8 mouse cellular contexts compared by ENCODE assay signal in genomic region chr9:36796781-36797555, GRCm38 (mm10). TPM values are rescaled to one million over a fixed set of nuclear protein-coding genes. Genes with fewer than 3 reads are reported as not detected.
DNase-seq lines count a peak whose midpoint lies in the region; ATAC-seq lines count a peak whose summit lies in the region.

TSS of gene Ei24 (minus strand) at chr9:36797393.

- H3K36me3 ChIP-seq in forebrain, embryonic 11.5 days (ENCODE audit: control insufficient read depth, insufficient read depth, low read length): no peaks in the 10 kb centered on the region
- peaks cover 4% of the 10 kb centered on the region; the same call in 1 of the 2 replicates for H3K36me3 ChIP-seq in heart, embryonic 15.5 days
- H3K36me3 ChIP-seq in liver, embryonic 13.5 days: no peaks in the 10 kb centered on the region; the same call in 1 of the 2 replicates
- H3K36me3 ChIP-seq in stomach, embryonic 14.5 days (ENCODE audit: control insufficient read depth, insufficient read depth, low read length): peaks cover 7% of the 10 kb centered on the region; the same call in 1 of the 2 replicates

- 0 out of 2 replicates have a peak, but pooled peaks cover 6% of the 10 kb centered on the region for H3K4me1 ChIP-seq in forebrain, embryonic 11.5 days (replicated peaks; ENCODE audit: control insufficient read depth, insufficient read depth, low read length)
- H3K4me1 ChIP-seq in heart, embryonic 15.5 days (replicated peaks): peaks cover 16% of the 10 kb centered on the region
- H3K4me1 ChIP-seq in liver, embryonic 13.5 days (replicated peaks): peaks cover 34% of the 10 kb centered on the region
- H3K4me1 ChIP-seq in stomach, embryonic 14.5 days (ENCODE audit: control insufficient read depth, insufficient read depth, low read length): peaks cover 12% of the 10 kb centered on the region

- ATAC-seq in forebrain, embryonic 11.5 days (replicated peaks; ENCODE audit: low FRiP score): peak; percentile 99
- peak; percentile 98 for ATAC-seq in heart, embryonic 15.5 days (replicated peaks; ENCODE audit: insufficient number of reproducible peaks, insufficient read depth, low FRiP score, low read depth)
- ATAC-seq in liver, embryonic 13.5 days (ENCODE audit: low read depth): peak; percentile 99
- ATAC-seq in stomach, embryonic 14.5 days (ENCODE audit: insufficient number of reproducible peaks, insufficient read depth, low FRiP score, low read depth): peak; percentile 99

- H3K27ac ChIP-seq in forebrain, embryonic 11.5 days (ENCODE audit: low read depth, low read length): no peak within 1 kb of the TSS
- H3K27ac ChIP-seq in heart, embryonic 15.5 days: peak within 1 kb of the TSS; percentile 70
- H3K27ac ChIP-seq in liver, embryonic 13.5 days: peak within 1 kb of the TSS; percentile 75
- H3K27ac ChIP-seq in stomach, embryonic 14.5 days (ENCODE audit: low read length): peak within 1 kb of the TSS; percentile 61

- peak within 1 kb of the TSS; percentile 95 for H3K9ac ChIP-seq in forebrain, embryonic 11.5 days (ENCODE audit: low read length)
- H3K9ac ChIP-seq in heart, embryonic 15.5 days: peak within 1 kb of the TSS; percentile 97
- peak within 1 kb of the TSS; percentile 95 for H3K9ac ChIP-seq in liver, embryonic 13.5 days
- peak within 1 kb of the TSS; percentile 97 for H3K9ac ChIP-seq in stomach, embryonic 14.5 days (replicated peaks; ENCODE audit: low read depth, low read length)

- H3K9me3 ChIP-seq in forebrain, embryonic 11.5 days (ENCODE audit: control insufficient read depth, low read length): no peaks in the 10 kb centered on the region
- no peaks in the 10 kb centered on the region for H3K9me3 ChIP-seq in heart, embryonic 15.5 days (replicated peaks)
- H3K9me3 ChIP-seq in liver, embryonic 13.5 days (replicated peaks): no peaks in the 10 kb centered on the region
- H3K9me3 ChIP-seq in stomach, embryonic 14.5 days (ENCODE audit: control insufficient read depth, low read depth, low read length): no peaks in the 10 kb centered on the region

- no peaks in the 10 kb centered on the region for H3K27me3 ChIP-seq in forebrain, embryonic 11.5 days (ENCODE audit: control insufficient read depth, insufficient read depth, low read length)
- H3K27me3 ChIP-seq in heart, embryonic 15.5 days: no peaks in the 10 kb centered on the region
- H3K27me3 ChIP-seq in liver, embryonic 13.5 days: no peaks in the 10 kb centered on the region
- H3K27me3 ChIP-seq in stomach, embryonic 14.5 days (ENCODE audit: control insufficient read depth, insufficient read depth, low read length): no peaks in the 10 kb centered on the region

- peak; percentile 47 to 56 for DNase-seq in CD8-positive naive resting alpha-beta T cell, adult 2 months (ENCODE audit: low read depth in 2 of 2, low spot score in 2 of 2)
- DNase-seq in c-Kit-positive CD71-positive TER-119-negative erythroid progenitor cells, embryonic 14.5 days (ENCODE audit: low read depth): peak; percentile 44
- peak; percentile 96 for DNase-seq in forebrain, embryonic 11.5 days (ENCODE audit: low spot score)
- peak; percentile 95 to 96 for DNase-seq in kidney, postnatal 25 days
- DNase-seq in liver, embryonic 13.5 days: peak; percentile 82
- peak; percentile 78 to 82 for DNase-seq in natural killer cell, adult 2 months (ENCODE audit: low spot score in 2 of 2)

- peak within 1 kb of the TSS; percentile 85 for H3K4me2 ChIP-seq in forebrain, embryonic 11.5 days (ENCODE audit: low read depth, low read length, severe bottlenecking)
- H3K4me2 ChIP-seq in heart, embryonic 15.5 days: peak within 1 kb of the TSS; percentile 72
- peak within 1 kb of the TSS; percentile 92 for H3K4me2 ChIP-seq in liver, embryonic 13.5 days
- H3K4me2 ChIP-seq in stomach, embryonic 14.5 days (replicated peaks; ENCODE audit: low read depth, low read length): peak within 1 kb of the TSS; percentile 85

- H3K4me3 ChIP-seq in forebrain, embryonic 11.5 days (ENCODE audit: low read depth, low read length): peak within 1 kb of the TSS; percentile 91
- H3K4me3 ChIP-seq in heart, embryonic 15.5 days: peak within 1 kb of the TSS; percentile 93
- H3K4me3 ChIP-seq in liver, embryonic 13.5 days (replicated peaks): peak within 1 kb of the TSS; percentile 95
- peak within 1 kb of the TSS; percentile 98 for H3K4me3 ChIP-seq in stomach, embryonic 14.5 days (ENCODE audit: low read depth, low read length)

- WGBS in forebrain, embryonic 11.5 days: under 1% methylated on average over 66 of the region's 66 CpGs
- WGBS in heart, embryonic 15.5 days: under 1% methylated on average over 66 of the region's 66 CpGs
- WGBS in liver, embryonic 13.5 days (ENCODE audit: insufficient replicate concordance): under 1% methylated on average over 66 of the region's 66 CpGs
- under 1% methylated on average over 66 of the region's 66 CpGs for WGBS in stomach, embryonic 14.5 days

RNA-seq across cellular contexts. Expression of gene Ei24, which starts in this region (rescaled TPM):
- 89.8 and 95.9 TPM in 2 replicates for polyA plus RNA-seq in forebrain, embryonic 11.5 days (2014; fragmentation: Nextera tagmentation; extraction: Ambion mirVana)
- 68.3 and 74.7 TPM in 2 replicates for polyA plus RNA-seq in heart, embryonic 15.5 days (2015; fragmentation: Nextera tagmentation; extraction: Ambion mirVana)
- 32.0 and 38.2 TPM in 2 replicates for polyA plus RNA-seq in liver, embryonic 13.5 days (2015; fragmentation: Nextera tagmentation; extraction: Ambion mirVana)
- 45.8 and 49.6 TPM in 2 replicates for polyA plus RNA-seq in stomach, embryonic 14.5 days (2014; fragmentation: Nextera tagmentation; extraction: Ambion mirVana)

Comparison
In these comparisons a context has a peak if more than half of its experiments do, and no peak if none do; other contexts are left out.
1. DNase-seq: peak in every context shown above with its lines; median percentile 96 in forebrain, embryonic 11.5 days; 96 in kidney, postnatal 25 days; 82 in liver, embryonic 13.5 days; 80 in natural killer cell, adult 2 months; 52 in CD8-positive naive resting alpha-beta T cell, adult 2 months; 44 in c-Kit-positive CD71-positive TER-119-negative erythroid progenitor cells, embryonic 14.5 days.